7 mouse cellular contexts compared by ENCODE assay signal in the genomic region with DNA sequence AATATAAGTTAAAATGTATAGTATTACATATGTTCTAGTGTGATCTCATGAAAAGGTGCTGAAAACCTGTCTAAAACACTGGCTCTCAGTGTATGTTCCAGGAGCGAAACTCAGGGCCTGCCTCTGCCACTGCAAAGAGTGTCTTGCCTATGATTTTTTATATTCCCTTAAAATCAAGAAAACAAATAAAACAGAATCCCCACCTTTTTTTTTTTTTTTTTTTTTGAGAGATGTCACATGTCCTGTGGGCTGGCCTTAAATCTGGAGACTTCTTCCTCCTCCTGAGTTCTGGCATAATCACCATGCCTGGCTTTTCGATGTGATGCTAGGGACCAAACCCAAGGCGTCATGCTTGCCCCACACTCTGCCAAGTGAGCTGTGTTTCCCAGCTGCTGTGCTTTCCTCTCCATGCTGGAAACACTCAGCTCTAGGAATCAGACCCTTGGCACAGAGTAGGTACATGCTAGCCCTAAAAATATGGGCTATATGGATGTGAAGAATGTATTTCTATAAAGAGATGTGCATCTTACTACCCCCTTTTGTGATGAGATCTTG. TPM values are rescaled to one million over a fixed set of nuclear protein-coding genes. Genes with fewer than 3 reads are reported as not detected.
DNase-seq lines count a peak whose midpoint lies in the region; ATAC-seq lines count a peak whose summit lies in the region.

No protein-coding gene starts in this region.

- 86% methylated on average over 3 of the region's 3 CpGs for WGBS in forebrain, embryonic 13.5 days
- WGBS in kidney, embryonic 16.5 days: 86% methylated on average over 3 of the region's 3 CpGs

- no peaks in the 10 kb centered on the region for H3K9me3 ChIP-seq in forebrain, embryonic 13.5 days (replicated peaks)
- no peaks in the 10 kb centered on the region for H3K9me3 ChIP-seq in kidney, embryonic 16.5 days (ENCODE audit: low read length)

- peaks cover 27% of the 10 kb centered on the region for H3K4me1 ChIP-seq in forebrain, embryonic 13.5 days
- peaks cover 44% of the 10 kb centered on the region for H3K4me1 ChIP-seq in kidney, embryonic 16.5 days (ENCODE audit: insufficient read depth, low read length)

- H3K4me3 ChIP-seq in forebrain, embryonic 13.5 days: no peak overlapping the region
- no peak overlapping the region for H3K4me3 ChIP-seq in kidney, embryonic 16.5 days (ENCODE audit: low read length)

- H3K27ac ChIP-seq in forebrain, embryonic 13.5 days: peak overlapping the region; percentile 62
- H3K27ac ChIP-seq in kidney, embryonic 16.5 days (ENCODE audit: low read length): no peak overlapping the region

- H3K36me3 ChIP-seq in forebrain, embryonic 13.5 days (ENCODE audit: poor library complexity, severe bottlenecking): no peaks in the 10 kb centered on the region
- H3K36me3 ChIP-seq in kidney, embryonic 16.5 days (ENCODE audit: insufficient read depth, low read length): no peaks in the 10 kb centered on the region

- no peak for ATAC-seq in forebrain, embryonic 13.5 days
- ATAC-seq in kidney, embryonic 16.5 days (ENCODE audit: low FRiP score, low TSS enrichment): no peak

- no peak overlapping the region for H3K4me2 ChIP-seq in forebrain, embryonic 13.5 days
- no peak overlapping the region for H3K4me2 ChIP-seq in kidney, embryonic 16.5 days (replicated peaks; ENCODE audit: low read depth, low read length)

- H3K9ac ChIP-seq in forebrain, embryonic 13.5 days: no peak overlapping the region
- no peak overlapping the region for H3K9ac ChIP-seq in kidney, embryonic 16.5 days (replicated peaks; ENCODE audit: low read length)

- peak; percentile 55 for DNase-seq in urinary bladder, postnatal 14 days (ENCODE audit: low spot score)
- DNase-seq in urinary bladder, postnatal 10 days (ENCODE audit: low spot score): no peak
- peak; percentile 48 for DNase-seq in heart, postnatal 4 days
- DNase-seq in right cerebral cortex, postnatal 10 days (ENCODE audit: low spot score in 2 of 2): peak; percentile 60 to 79
- no peak for DNase-seq in Muller cell, postnatal 12 days (ENCODE audit: inconsistent ontology term)

- H3K27me3 ChIP-seq in forebrain, embryonic 13.5 days: no peaks in the 10 kb centered on the region
- H3K27me3 ChIP-seq in kidney, embryonic 16.5 days (ENCODE audit: insufficient read depth, low read length): no peaks in the 10 kb centered on the region

RNA-seq across cellular contexts. Expression of gene Ncoa3, which starts 17.0 kb away (rescaled TPM):
- 9.1 and 9.7 TPM in 2 replicates for polyA plus RNA-seq in forebrain, embryonic 13.5 days (2015; fragmentation: Nextera tagmentation; extraction: Ambion mirVana)
- total RNA-seq in heart, postnatal 4 days (2021): 10 to 100 TPM; 21.2 to 23.2 TPM
- 19.1 and 22.8 TPM in 2 replicates for polyA plus RNA-seq in kidney, embryonic 16.5 days (2015; fragmentation: Nextera tagmentation; extraction: Ambion mirVana)

Comparison
In these comparisons a context has a peak if more than half of its experiments do, and no peak if none do; other contexts are left out.
1. DNase-seq: peak in urinary bladder, postnatal 14 days (single experiment), heart, postnatal 4 days (single experiment) and right cerebral cortex, postnatal 10 days (2 of 2); none in urinary bladder, postnatal 10 days (single experiment) and Muller cell, postnatal 12 days (single experiment).